Mouse (Mus musculus) erythroid progenitor cell, adult 5-6 weeks (primary cell): ENCODE data around the gene Gapdhs. TPM values are rescaled to one million over a fixed set of nuclear protein-coding genes. Genes with fewer than 3 reads are reported as not detected.

Experiments
- ATAC-seq: replicated peaks from 2 replicates; pipeline ENCODE4 v1.8.0; 2016; ENCODE audit warnings: moderate number of reproducible peaks, mild to moderate bottlenecking, moderate TSS enrichment, inconsistent platforms; ENCODE audit not compliant: poor library complexity, low FRiP score, severe bottlenecking
- total RNA-seq, 2 experiments: library from RNA; stranded (forward) in 1 of 2; stranded (reverse) in 1 of 2; fragments of 150-400 nt in 1 of 2; fragments of 186-747, 209-891 nt in 1 of 2; gene quantifications; 2 replicates each; pipeline versions ENCODE4 v1.2.3 to v1.2.4; 2015 to 2017; ENCODE audit warnings: low replicate concordance in 2 of 2

Gene Gapdhs
- total RNA-seq, 2 experiments from 2014 or later: not detected

DNA sequence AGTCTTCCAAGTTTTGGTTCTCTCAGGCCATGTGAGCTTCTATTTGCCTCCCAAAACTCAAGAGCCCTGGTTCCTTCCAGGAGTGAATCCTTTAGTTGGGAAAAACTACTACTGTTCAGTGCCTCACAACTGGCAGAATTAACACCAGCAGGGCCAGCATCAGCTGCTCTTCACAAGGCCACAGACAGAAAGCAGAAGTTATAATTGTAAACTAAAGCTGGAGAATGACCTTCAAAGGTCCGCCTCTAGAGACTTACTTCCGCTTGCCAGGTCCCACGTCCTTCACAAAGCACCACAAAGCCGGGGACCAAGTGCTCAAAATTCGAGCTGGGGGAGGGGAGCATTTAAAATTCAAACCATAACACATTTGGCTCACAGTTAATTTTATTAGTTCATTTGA, 45.4 kb downstream of the Gapdhs start:
- ATAC-seq: no peak

DNA sequence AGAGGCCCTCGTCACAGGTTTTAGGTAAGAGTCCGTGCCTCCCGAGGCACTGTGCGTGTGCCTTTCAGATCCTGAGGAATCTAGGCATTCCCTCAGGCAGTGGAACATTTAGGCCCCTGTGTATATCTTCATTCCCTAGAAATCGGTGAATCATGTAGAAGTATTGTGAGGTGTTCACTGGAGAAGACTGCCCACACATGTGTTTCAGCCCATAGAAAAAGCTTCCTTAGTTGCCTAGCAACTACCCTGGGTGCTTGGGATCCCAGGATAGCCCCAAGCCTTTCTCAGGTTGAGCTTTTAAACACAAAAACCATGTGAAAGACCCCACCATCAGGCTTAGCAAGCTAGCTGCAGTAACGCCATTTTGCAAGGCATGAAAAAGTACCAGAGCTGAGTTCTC, 55.2 kb downstream of the Gapdhs start:
- ATAC-seq: no peak

DNA sequence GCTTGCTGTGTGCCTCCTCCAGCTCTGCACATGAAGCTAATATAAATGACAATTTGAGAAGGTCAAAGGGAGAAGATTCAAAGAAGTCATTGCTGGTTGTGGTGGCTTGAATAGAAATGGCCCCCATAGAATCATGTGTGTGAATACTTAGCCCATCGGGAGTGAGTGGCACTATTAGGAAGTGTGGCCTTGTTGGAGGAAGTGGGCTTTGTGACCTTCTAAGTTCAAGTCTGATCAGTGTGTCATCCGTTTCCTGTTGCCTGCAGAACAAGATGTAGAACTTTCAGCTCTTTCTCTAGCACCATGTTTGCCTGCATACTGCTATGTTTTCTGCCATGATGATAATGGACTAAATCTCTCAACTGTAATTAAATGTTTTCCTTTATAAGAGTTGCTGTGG, 60.1 kb downstream of the Gapdhs start:
- ATAC-seq: no peak

DNA sequence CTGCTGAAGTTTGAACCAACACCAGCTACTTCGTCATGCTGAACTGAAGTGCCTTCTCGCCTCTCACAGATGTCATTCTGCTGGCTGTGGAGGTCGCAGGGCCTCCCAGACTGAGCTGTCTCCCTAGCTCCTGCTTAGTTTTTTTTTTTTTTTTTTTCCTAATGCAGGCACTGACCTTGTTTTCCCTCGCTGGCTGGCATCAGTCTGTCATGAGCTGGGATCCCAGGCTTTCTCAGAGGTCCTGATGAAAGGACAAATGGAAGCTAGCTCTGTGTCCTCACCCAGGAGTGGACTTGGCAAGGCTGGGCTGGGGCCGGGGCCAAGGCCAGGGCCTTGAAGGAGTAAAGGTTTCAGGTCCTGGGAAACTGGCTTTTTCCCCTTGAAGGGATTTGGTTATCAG, 61.6 kb downstream of the Gapdhs start:
- no peak for ATAC-seq

Other genes with a start within 250 kb of the Gapdhs start
Only the 30 nearest of the 32 such genes appear.
- 73.5 and 85.9 TPM in 2 replicates for gene Arhgap33, start 208.6 kb downstream of the Gapdhs start, total RNA-seq (2015; ENCODE audit: low replicate concordance)
- gene Arhgap33, start 208.6 kb downstream of the Gapdhs start, total RNA-seq (2017; ENCODE audit: low replicate concordance): 43.0 and 77.7 TPM in 2 replicates
- gene Hspb6, start 191.5 kb downstream of the Gapdhs start, total RNA-seq (2015; ENCODE audit: low replicate concordance): 62.7 and 79.2 TPM in 2 replicates
- 19.0 and 21.8 TPM in 2 replicates for gene Hspb6, start 191.5 kb downstream of the Gapdhs start, total RNA-seq (2017; ENCODE audit: low replicate concordance)
- 16.8 and 24.5 TPM in 2 replicates for gene Proser3, start 191.4 kb downstream of the Gapdhs start, total RNA-seq (2015; ENCODE audit: low replicate concordance)
- gene Proser3, start 191.4 kb downstream of the Gapdhs start, total RNA-seq (2017; ENCODE audit: low replicate concordance): 10.9 and 18.1 TPM in 2 replicates
- gene Lin37, start 183.8 kb downstream of the Gapdhs start, total RNA-seq (2015; ENCODE audit: low replicate concordance): 31.4 and 56.2 TPM in 2 replicates
- 12.5 and 22.3 TPM in 2 replicates for gene Lin37, start 183.8 kb downstream of the Gapdhs start, total RNA-seq (2017; ENCODE audit: low replicate concordance)
- 8.4 and 43.6 TPM in 2 replicates for gene U2af1l4, start 180.4 kb downstream of the Gapdhs start, total RNA-seq (2015; ENCODE audit: low replicate concordance)
- gene U2af1l4, start 180.4 kb downstream of the Gapdhs start, total RNA-seq (2017; ENCODE audit: low replicate concordance): 40.8 and 59.9 TPM in 2 replicates
- gene Gm49396, start 180.3 kb downstream of the Gapdhs start, total RNA-seq (2015; ENCODE audit: low replicate concordance): 3.2 and 4.2 TPM in 2 replicates
- gene Gm49396, start 180.3 kb downstream of the Gapdhs start, total RNA-seq (2017; ENCODE audit: low replicate concordance): 6.8 and 7.2 TPM in 2 replicates
- gene Psenen, start 180.1 kb downstream of the Gapdhs start, total RNA-seq (2015; ENCODE audit: low replicate concordance): 67.4 and 73.8 TPM in 2 replicates
- 32.9 and 98.7 TPM in 2 replicates for gene Psenen, start 180.1 kb downstream of the Gapdhs start, total RNA-seq (2017; ENCODE audit: low replicate concordance)
- 5.4 and 24.7 TPM in 2 replicates for gene Igflr1, start 178.3 kb downstream of the Gapdhs start, total RNA-seq (2015; ENCODE audit: low replicate concordance)
- 3.3 TPM in 1 of 2 replicates, not detected in the other for gene Igflr1, start 178.3 kb downstream of the Gapdhs start, total RNA-seq (2017; ENCODE audit: low replicate concordance)
- 155 and 163 TPM in 2 replicates for gene Kmt2b, start 155.0 kb downstream of the Gapdhs start, total RNA-seq (2015; ENCODE audit: low replicate concordance)
- 47.9 and 48.0 TPM in 2 replicates for gene Kmt2b, start 155.0 kb downstream of the Gapdhs start, total RNA-seq (2017; ENCODE audit: low replicate concordance)
- not detected in 2 replicates for gene Zbtb32, start 144.8 kb downstream of the Gapdhs start, total RNA-seq (2015; ENCODE audit: low replicate concordance)
- gene Zbtb32, start 144.8 kb downstream of the Gapdhs start, total RNA-seq (2017; ENCODE audit: low replicate concordance): 0.39 TPM in 1 of 2 replicates, not detected in the other
- gene Upk1a, start 130.8 kb downstream of the Gapdhs start, total RNA-seq (2015; ENCODE audit: low replicate concordance): not detected in 2 replicates
- gene Upk1a, start 130.8 kb downstream of the Gapdhs start, total RNA-seq (2017; ENCODE audit: low replicate concordance): 2.7 TPM in 1 of 2 replicates, not detected in the other
- gene Cox6b1, start 117.5 kb downstream of the Gapdhs start, total RNA-seq (2015; ENCODE audit: low replicate concordance): 152 and 165 TPM in 2 replicates
- 128 and 263 TPM in 2 replicates for gene Cox6b1, start 117.5 kb downstream of the Gapdhs start, total RNA-seq (2017; ENCODE audit: low replicate concordance)
- gene Etv2, start 107.8 kb downstream of the Gapdhs start, total RNA-seq (2015; ENCODE audit: low replicate concordance): not detected in 2 replicates
- not detected in 2 replicates for gene Etv2, start 107.8 kb downstream of the Gapdhs start, total RNA-seq (2017; ENCODE audit: low replicate concordance)
- 35.0 and 44.9 TPM in 2 replicates for gene Rbm42, start 93.4 kb downstream of the Gapdhs start, total RNA-seq (2015; ENCODE audit: low replicate concordance)
- 11.4 and 26.3 TPM in 2 replicates for gene Rbm42, start 93.4 kb downstream of the Gapdhs start, total RNA-seq (2017; ENCODE audit: low replicate concordance)
- gene Haus5, start 78.7 kb downstream of the Gapdhs start, total RNA-seq (2015; ENCODE audit: low replicate concordance): 49.9 and 51.5 TPM in 2 replicates
- 45.6 and 50.1 TPM in 2 replicates for gene Haus5, start 78.7 kb downstream of the Gapdhs start, total RNA-seq (2017; ENCODE audit: low replicate concordance)
- gene Pmis2, start 72.1 kb downstream of the Gapdhs start, total RNA-seq (2015; ENCODE audit: low replicate concordance): not detected in 2 replicates
- not detected in 2 replicates for gene Pmis2, start 72.1 kb downstream of the Gapdhs start, total RNA-seq (2017; ENCODE audit: low replicate concordance)
- not detected in 2 replicates for gene 2200002J24Rik, start 44.8 kb downstream of the Gapdhs start, total RNA-seq (2015; ENCODE audit: low replicate concordance)
- not detected in 2 replicates for gene 2200002J24Rik, start 44.8 kb downstream of the Gapdhs start, total RNA-seq (2017; ENCODE audit: low replicate concordance)
- 4.0 TPM in 1 of 2 replicates, not detected in the other for gene Atp4a, start 31.5 kb downstream of the Gapdhs start, total RNA-seq (2015; ENCODE audit: low replicate concordance)
- gene Atp4a, start 31.5 kb downstream of the Gapdhs start, total RNA-seq (2017; ENCODE audit: low replicate concordance): not detected in 2 replicates
- 5.4 and 21.0 TPM in 2 replicates for gene Tmem147, start 14.1 kb downstream of the Gapdhs start, total RNA-seq (2015; ENCODE audit: low replicate concordance)
- gene Tmem147, start 14.1 kb downstream of the Gapdhs start, total RNA-seq (2017; ENCODE audit: low replicate concordance): 5.1 and 11.2 TPM in 2 replicates
- gene Sbsn, start 7.8 kb upstream of the Gapdhs start, total RNA-seq (2015; ENCODE audit: low replicate concordance): not detected in 2 replicates
- gene Sbsn, start 7.8 kb upstream of the Gapdhs start, total RNA-seq (2017; ENCODE audit: low replicate concordance): not detected in 2 replicates
- 1.7 and 9.4 TPM in 2 replicates for gene Dmkn, start 20.1 kb upstream of the Gapdhs start, total RNA-seq (2015; ENCODE audit: low replicate concordance)
- 9.7 TPM in 1 of 2 replicates, not detected in the other for gene Dmkn, start 20.1 kb upstream of the Gapdhs start, total RNA-seq (2017; ENCODE audit: low replicate concordance)
- gene Krtdap, start 44.2 kb upstream of the Gapdhs start, total RNA-seq (2015; ENCODE audit: low replicate concordance): not detected in 2 replicates
- not detected in 2 replicates for gene Krtdap, start 44.2 kb upstream of the Gapdhs start, total RNA-seq (2017; ENCODE audit: low replicate concordance)
- 2.2 and 7.1 TPM in 2 replicates for gene Ffar2, start 80.1 kb upstream of the Gapdhs start, total RNA-seq (2015; ENCODE audit: low replicate concordance)
- 3.1 and 6.0 TPM in 2 replicates for gene Ffar2, start 80.1 kb upstream of the Gapdhs start, total RNA-seq (2017; ENCODE audit: low replicate concordance)
- gene Ffar3, start 112.5 kb upstream of the Gapdhs start, total RNA-seq (2015; ENCODE audit: low replicate concordance): not detected in 2 replicates
- gene Ffar3, start 112.5 kb upstream of the Gapdhs start, total RNA-seq (2017; ENCODE audit: low replicate concordance): not detected in 2 replicates
- gene Ffar1, start 117.9 kb upstream of the Gapdhs start, total RNA-seq (2015; ENCODE audit: low replicate concordance): not detected in 2 replicates
- not detected in 2 replicates for gene Ffar1, start 117.9 kb upstream of the Gapdhs start, total RNA-seq (2017; ENCODE audit: low replicate concordance)
- 2.9 and 3.6 TPM in 2 replicates for gene Cd22, start 136.7 kb upstream of the Gapdhs start, total RNA-seq (2015; ENCODE audit: low replicate concordance)
- 1.0 and 3.3 TPM in 2 replicates for gene Cd22, start 136.7 kb upstream of the Gapdhs start, total RNA-seq (2017; ENCODE audit: low replicate concordance)
- not detected in 2 replicates for gene Mag, start 171.2 kb upstream of the Gapdhs start, total RNA-seq (2015; ENCODE audit: low replicate concordance)
- gene Mag, start 171.2 kb upstream of the Gapdhs start, total RNA-seq (2017; ENCODE audit: low replicate concordance): not detected in 2 replicates
- gene Hamp2, start 181.0 kb upstream of the Gapdhs start, total RNA-seq (2015; ENCODE audit: low replicate concordance): not detected in 2 replicates
- not detected in 2 replicates for gene Hamp2, start 181.0 kb upstream of the Gapdhs start, total RNA-seq (2017; ENCODE audit: low replicate concordance)
- gene Hamp, start 200.4 kb upstream of the Gapdhs start, total RNA-seq (2015; ENCODE audit: low replicate concordance): not detected in 2 replicates
- not detected in 2 replicates for gene Hamp, start 200.4 kb upstream of the Gapdhs start, total RNA-seq (2017; ENCODE audit: low replicate concordance)
- gene Usf2, start 213.1 kb upstream of the Gapdhs start, total RNA-seq (2015; ENCODE audit: low replicate concordance): 75.9 and 78.6 TPM in 2 replicates
- 121 and 139 TPM in 2 replicates for gene Usf2, start 213.1 kb upstream of the Gapdhs start, total RNA-seq (2017; ENCODE audit: low replicate concordance)